Mouse (Mus musculus): ENCODE results near the gene Snapc3. TPM values are rescaled to one million over a fixed set of nuclear protein-coding genes. Genes with fewer than 3 reads are reported as not detected.

Snapc3 gene
- 31.9 TPM for polyA plus RNA-seq (2014; fragmentation: Illumina TruSeq; extraction: RNeasy Lipid Tissue Mini Kit (QIAGEN cat#74804); ENCODE audit: low read depth, low replicate concordance)

DNA sequence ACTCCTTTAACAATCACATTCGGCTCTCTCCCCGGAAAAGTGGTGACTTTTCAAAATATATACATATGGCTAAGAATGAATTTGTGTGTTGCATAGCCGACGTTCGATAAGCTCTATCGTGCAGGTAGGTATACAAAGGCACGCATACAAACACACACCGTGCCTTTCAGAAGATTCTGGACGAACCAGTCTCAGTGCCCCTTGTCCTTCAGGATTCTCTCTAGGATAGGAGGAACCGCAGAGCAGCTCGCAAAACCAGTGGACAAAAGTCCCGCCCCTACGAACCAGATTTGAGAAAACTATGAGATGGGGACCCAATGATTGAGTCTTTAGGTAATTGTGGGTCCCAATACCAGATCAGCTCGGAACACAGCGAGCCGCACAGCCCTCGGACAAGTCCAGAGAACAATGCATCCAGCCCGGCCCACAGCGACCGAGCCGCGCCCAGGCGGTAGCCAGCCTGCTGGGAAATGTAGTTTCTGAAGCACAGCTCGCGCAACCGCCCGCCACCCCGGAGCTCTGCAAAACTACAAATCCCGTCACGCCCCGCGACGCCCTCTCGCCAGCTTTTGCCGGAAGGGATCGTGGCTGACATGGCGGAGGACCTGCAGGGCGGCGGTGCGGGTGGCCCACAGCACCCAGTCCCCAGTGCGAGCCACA lies at the start of gene Snapc3:
Snapc3 (plus strand) TSS at position 565 of the 660 bp plus-strand sequence.

DNA sequence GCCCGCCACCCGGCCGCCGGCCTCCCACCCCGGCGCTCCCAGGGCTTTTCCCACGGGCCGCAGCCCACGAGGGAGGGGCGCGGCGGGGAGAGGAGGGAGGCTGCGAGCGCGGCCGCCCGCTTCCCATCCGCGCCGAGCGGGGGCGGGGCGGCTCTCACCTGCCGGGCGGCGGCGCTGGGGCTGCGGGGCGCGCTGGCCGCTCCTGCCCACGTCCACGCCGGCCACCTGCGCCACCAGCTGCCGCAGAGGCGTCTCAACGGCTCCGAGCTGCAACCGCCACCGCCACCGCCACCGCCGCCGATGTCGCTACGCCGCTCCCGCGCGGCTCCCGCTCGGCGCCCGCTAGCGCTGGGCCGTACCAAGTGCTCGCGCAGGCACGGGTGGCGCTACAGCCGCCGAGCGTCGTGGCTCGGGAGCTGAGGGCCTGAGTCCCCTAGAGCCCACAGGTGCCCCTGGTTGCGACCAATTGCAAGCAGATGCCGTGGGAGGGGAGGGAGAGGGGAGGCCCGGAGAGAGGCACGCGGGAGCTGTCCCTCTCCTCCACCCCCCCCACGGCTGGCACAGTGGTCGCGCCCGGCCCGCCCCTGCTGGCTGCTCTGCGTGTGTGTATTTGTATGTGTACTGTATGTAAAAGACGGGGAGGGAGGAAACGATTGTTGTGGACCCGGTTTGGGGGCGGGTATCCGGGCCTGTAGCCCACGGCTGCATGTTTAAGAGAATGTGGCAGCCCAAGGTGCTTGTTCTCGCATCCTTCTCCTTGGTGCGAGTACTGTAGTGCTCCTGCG lies 68.8 kb downstream of the Snapc3 start, which contains the start of gene Psip1:
Psip1 (minus strand) TSS at position 343 of the 785 bp plus-strand sequence.

Other genes with a start within 250 kb of the Snapc3 start
- gene Ttc39b, start 93.5 kb upstream of the Snapc3 start, polyA plus RNA-seq (2014; fragmentation: Illumina TruSeq; extraction: RNeasy Lipid Tissue Mini Kit (QIAGEN cat#74804); ENCODE audit: low read depth, low replicate concordance): 25.1 TPM
- gene Psip1, start 68.7 kb downstream of the Snapc3 start, polyA plus RNA-seq (2014; fragmentation: Illumina TruSeq; extraction: RNeasy Lipid Tissue Mini Kit (QIAGEN cat#74804); ENCODE audit: low read depth, low replicate concordance): 248 TPM
- gene Ccdc171, start 107.8 kb downstream of the Snapc3 start, polyA plus RNA-seq (2014; fragmentation: Illumina TruSeq; extraction: RNeasy Lipid Tissue Mini Kit (QIAGEN cat#74804); ENCODE audit: low read depth, low replicate concordance): 3.4 TPM